Mouse (Mus musculus) erythroblast, adult 5-6 weeks (primary cell): ENCODE results near the gene Prkar1b. TPM values are rescaled to one million over a fixed set of nuclear protein-coding genes. Genes with fewer than 3 reads are reported as not detected.

ENCODE experiments used
- ATAC-seq: replicated peaks from 2 replicates; pipeline ENCODE4 v1.8.0; 2016; ENCODE audit warnings: moderate number of reproducible peaks, mild to moderate bottlenecking, moderate TSS enrichment, inconsistent platforms; ENCODE audit not compliant: poor library complexity, low FRiP score, severe bottlenecking
- total RNA-seq, 2 experiments: library from RNA; stranded (forward) in 1 of 2; stranded (reverse) in 1 of 2; fragments of 150-400 nt in 1 of 2; fragments of 200-764, 138-1000 nt in 1 of 2; gene quantifications; 2 replicates each; pipeline versions ENCODE4 v1.2.3 to v1.2.4; 2015 to 2017; ENCODE audit warnings: low replicate concordance in 2 of 2

The Prkar1b gene
- total RNA-seq, 2 experiments from 2014 or later, result not detected

- no peak for ATAC-seq
Observed at GRCm38 (mm10) chr5:139114876-139115275, 34.9 kb downstream of the Prkar1b start.

GRCm38 (mm10) chr5:139112418-139112817, 37.4 kb downstream of the Prkar1b start:
- no peak for ATAC-seq

- no peak for ATAC-seq
Observed at GRCm38 (mm10) chr5:139111991-139112390, 37.8 kb downstream of the Prkar1b start.

GRCm38 (mm10) chr5:139110140-139110855, 39.5 kb downstream of the Prkar1b start:
- peak; percentile 38; the same call in 1 of the 2 replicates for ATAC-seq

- no peak; the same call in 1 of the 2 replicates for ATAC-seq
Observed at GRCm38 (mm10) chr5:139107815-139108214, 42.0 kb downstream of the Prkar1b start.

- ATAC-seq, result no peak
Observed at GRCm38 (mm10) chr5:139101783-139102182, 48.0 kb downstream of the Prkar1b start.

GRCm38 (mm10) chr5:139098991-139099972, 50.5 kb downstream of the Prkar1b start:
- no peak for ATAC-seq

- ATAC-seq, result no peak
Observed at GRCm38 (mm10) chr5:139095297-139096110, 54.3 kb downstream of the Prkar1b start.

GRCm38 (mm10) chr5:139093534-139093933, 56.3 kb downstream of the Prkar1b start:
- ATAC-seq, result no peak

- no peak for ATAC-seq
Observed at GRCm38 (mm10) chr5:139091713-139092112, 58.1 kb downstream of the Prkar1b start.

- no peak for ATAC-seq
Observed at GRCm38 (mm10) chr5:139090162-139090561, 59.6 kb downstream of the Prkar1b start.

GRCm38 (mm10) chr5:139088173-139088572, 61.6 kb downstream of the Prkar1b start:
- no peak; the same call in 1 of the 2 replicates for ATAC-seq

- no peak for ATAC-seq
Observed at GRCm38 (mm10) chr5:139084831-139085519, 64.8 kb downstream of the Prkar1b start.

- no peak for ATAC-seq
Observed at GRCm38 (mm10) chr5:139084302-139084701, 65.5 kb downstream of the Prkar1b start.

GRCm38 (mm10) chr5:139083841-139084240, 66.0 kb downstream of the Prkar1b start:
- no peak for ATAC-seq

GRCm38 (mm10) chr5:139081370-139081769, 68.4 kb downstream of the Prkar1b start:
- no peak for ATAC-seq

- ATAC-seq, result no peak
Observed at GRCm38 (mm10) chr5:139078156-139078462, 71.7 kb downstream of the Prkar1b start.

GRCm38 (mm10) chr5:139077311-139078155, 72.3 kb downstream of the Prkar1b start:
- ATAC-seq, result no peak

GRCm38 (mm10) chr5:139076450-139076849, 73.4 kb downstream of the Prkar1b start:
- ATAC-seq, result no peak
